Mouse (Mus musculus): ENCODE measurements around the gene Ufd1. TPM values are rescaled to one million over a fixed set of nuclear protein-coding genes. Genes with fewer than 3 reads are reported as not detected.
A peak's percentile ranks its signal among the peaks of the same experiment; 100 is the strongest.
"Not testable (repeated sequence)": the region's sequence is repeated elsewhere in the genome, so short reads cannot be mapped to it uniquely, and the experiment has no call there.

Ufd1 gene
- polyA plus RNA-seq, 1 experiment from 2014 or later = 82.3 TPM

- ATAC-seq (replicated peaks; ENCODE audit: low FRiP score, low read depth) (no peak; the same call in 1 of the 2 replicates), DNase-seq (ENCODE audit: low spot score) (peak; percentile 72)
- peak; percentile 67 for TF ChIP-seq CTCF (IDR thresholded peaks at IDR 0.05; ENCODE audit: low read depth)
- Histone ChIP-seq H3K36me3 (ENCODE audit: insufficient read depth, low read length) (no peaks in the 10 kb centered on the region), H3K4me1 (replicated peaks; ENCODE audit: insufficient read depth, low read length) (no peaks in the 10 kb centered on the region), H3K9me3 (replicated peaks; ENCODE audit: low read length) (no peaks in the 10 kb centered on the region), H3K9ac (ENCODE audit: low read depth, low read length) (no peak overlapping the region), H3K4me2 (ENCODE audit: low read length) (no peak overlapping the region), H3K27ac (no peak overlapping the region), H3K27me3 (ENCODE audit: insufficient read depth, low read length) (no peaks in the 10 kb centered on the region), H3K4me3 (replicated peaks; ENCODE audit: low read depth, low read length) (no peak overlapping the region)
Observed at GRCm38 (mm10) chr16:18858551-18858950, 47.0 kb downstream of the Ufd1 start.

GRCm38 (mm10) chr16:18860186-18860585 lies 48.6 kb downstream of the Ufd1 start:
- WGBS = 63% methylated on average over 1 of the region's 1 CpGs
- ATAC-seq (replicated peaks; ENCODE audit: low FRiP score, low read depth) = peak; percentile 74
- no peak for TF ChIP-seq CTCF (IDR thresholded peaks at IDR 0.05; ENCODE audit: low read depth)

GRCm38 (mm10) chr16:18870495-18870894 lies 58.9 kb downstream of the Ufd1 start:
- not testable (repeated sequence) for DNase-seq (ENCODE audit: low spot score); H3K4me2 ChIP-seq (ENCODE audit: low read length); H3K4me1 ChIP-seq (replicated peaks; ENCODE audit: insufficient read depth, low read length); H3K27me3 ChIP-seq (ENCODE audit: insufficient read depth, low read length); ATAC-seq (replicated peaks; ENCODE audit: low FRiP score, low read depth); H3K4me3 ChIP-seq (replicated peaks; ENCODE audit: low read depth, low read length); H3K9ac ChIP-seq (ENCODE audit: low read depth, low read length); H3K9me3 ChIP-seq (replicated peaks; ENCODE audit: low read length); H3K27ac ChIP-seq
- WGBS = 83% methylated on average over 1 of the region's 1 CpGs
- peaks cover 24% of the 10 kb centered on the region for H3K36me3 ChIP-seq (ENCODE audit: insufficient read depth, low read length)

More at GRCm38 (mm10) chr16:18860186-18860585, 48.6 kb downstream of the Ufd1 start:
- H3K4me3 ChIP-seq (replicated peaks; ENCODE audit: low read depth, low read length) = no peak overlapping the region
- H3K4me1 ChIP-seq (replicated peaks; ENCODE audit: insufficient read depth, low read length) = no peaks in the 10 kb centered on the region
- H3K9me3 ChIP-seq (replicated peaks; ENCODE audit: low read length) = no peaks in the 10 kb centered on the region
- no peak overlapping the region for H3K27ac ChIP-seq
- H3K36me3 ChIP-seq (ENCODE audit: insufficient read depth, low read length) = no peaks in the 10 kb centered on the region
- H3K9ac ChIP-seq (ENCODE audit: low read depth, low read length) = no peak overlapping the region
- peak; percentile 8 for DNase-seq (ENCODE audit: low spot score)
- H3K4me2 ChIP-seq (ENCODE audit: low read length) = no peak overlapping the region
- no peaks in the 10 kb centered on the region for H3K27me3 ChIP-seq (ENCODE audit: insufficient read depth, low read length)

- peaks cover 8% of the 10 kb centered on the region; the same call in 1 of the 2 replicates for H3K4me1 ChIP-seq (replicated peaks; ENCODE audit: insufficient read depth, low read length)
- H3K4me3 ChIP-seq (replicated peaks; ENCODE audit: low read depth, low read length) = peak overlapping the region; percentile 95
- H3K9ac ChIP-seq (ENCODE audit: low read depth, low read length) = peak overlapping the region; percentile 92
- H3K27me3 ChIP-seq (ENCODE audit: insufficient read depth, low read length) = no peaks in the 10 kb centered on the region
- peak overlapping the region; percentile 97 for H3K27ac ChIP-seq
- TF ChIP-seq CTCF (IDR thresholded peaks at IDR 0.05; ENCODE audit: low read depth) = no peak
- no peaks in the 10 kb centered on the region for H3K9me3 ChIP-seq (replicated peaks; ENCODE audit: low read length)
- peaks cover 24% of the 10 kb centered on the region for H3K36me3 ChIP-seq (ENCODE audit: insufficient read depth, low read length)
- peak overlapping the region; percentile 90 for H3K4me2 ChIP-seq (ENCODE audit: low read length)
- 2% methylated on average over 17 of the region's 17 CpGs for WGBS
- no peak for DNase-seq (ENCODE audit: low spot score)
- peak; percentile 10; the same call in 1 of the 2 replicates for ATAC-seq (replicated peaks; ENCODE audit: low FRiP score, low read depth)
Observed at GRCm38 (mm10) chr16:18876091-18876441, 64.5 kb downstream of the Ufd1 start.

DNA sequence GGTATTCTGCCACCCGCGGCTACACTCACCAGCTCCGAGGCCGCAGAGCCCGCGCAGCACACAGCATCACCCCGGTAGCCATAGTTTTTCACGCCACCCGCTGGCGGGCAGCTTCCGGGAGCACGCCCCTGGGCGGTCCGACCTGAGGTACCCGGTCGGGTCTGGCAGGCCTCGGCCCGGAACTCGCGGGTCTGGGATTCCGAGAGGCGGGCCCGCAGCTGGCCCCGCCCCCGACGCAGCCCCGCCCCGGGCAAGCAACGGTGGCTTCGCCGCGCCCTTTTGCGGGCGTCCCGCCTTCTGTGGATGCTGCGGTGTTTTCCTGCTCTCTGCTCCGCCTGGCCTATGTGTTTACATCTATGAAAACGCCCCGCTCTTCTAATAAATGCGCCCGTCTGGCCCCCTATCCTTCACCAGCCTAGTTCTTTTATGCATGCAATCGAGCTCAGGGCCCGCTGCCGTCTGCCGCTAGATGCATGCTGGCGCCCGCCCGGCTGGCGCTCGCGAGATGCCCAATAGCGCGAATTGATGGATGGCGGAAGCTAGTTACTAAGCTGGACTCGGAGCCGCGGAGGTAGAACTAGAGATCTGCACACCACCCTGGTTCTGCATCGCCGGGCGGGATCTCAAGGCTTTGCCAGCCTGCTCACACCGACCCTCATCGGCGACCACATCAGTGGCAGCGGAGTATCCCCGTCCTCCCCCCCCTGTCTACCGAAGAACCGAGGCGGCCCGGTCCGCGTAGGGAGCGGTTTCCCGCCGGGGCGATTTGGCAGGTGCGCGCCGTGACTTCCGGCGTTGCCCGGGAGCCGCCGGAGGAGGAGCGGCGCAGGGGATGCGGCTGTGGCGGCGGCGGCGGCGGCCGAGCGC lies 65.1 kb downstream of the Ufd1 start, which contains the start of the genes Mrpl40 and Hira:
TSS of gene Mrpl40 (minus strand) at position 421 of the 867 bp plus-strand sequence.
TSS of gene Hira (plus strand) at position 596 of the 867 bp plus-strand sequence.
- no peaks in the 10 kb centered on the region for H3K27me3 ChIP-seq (ENCODE audit: insufficient read depth, low read length)
- H3K27ac ChIP-seq = peak within 1 kb of the TSS; percentile 97
- peaks cover 24% of the 10 kb centered on the region for H3K36me3 ChIP-seq (ENCODE audit: insufficient read depth, low read length)
- peak; percentile 92 for DNase-seq (ENCODE audit: low spot score)
- peaks cover 8% of the 10 kb centered on the region; the same call in 1 of the 2 replicates for H3K4me1 ChIP-seq (replicated peaks; ENCODE audit: insufficient read depth, low read length)
- WGBS = under 1% methylated on average over 84 of the region's 93 CpGs
- peak within 1 kb of the TSS; percentile 90 for H3K4me2 ChIP-seq (ENCODE audit: low read length)
- peak within 1 kb of the TSS; percentile 95 for H3K4me3 ChIP-seq (replicated peaks; ENCODE audit: low read depth, low read length)
- no peaks in the 10 kb centered on the region for H3K9me3 ChIP-seq (replicated peaks; ENCODE audit: low read length)
- ATAC-seq (replicated peaks; ENCODE audit: low FRiP score, low read depth) = peak; percentile 95
- peak; percentile 26; the same call in 1 of the 2 replicates for TF ChIP-seq CTCF (IDR thresholded peaks at IDR 0.05; ENCODE audit: low read depth)
- H3K9ac ChIP-seq (ENCODE audit: low read depth, low read length) = peak within 1 kb of the TSS; percentile 92

DNA sequence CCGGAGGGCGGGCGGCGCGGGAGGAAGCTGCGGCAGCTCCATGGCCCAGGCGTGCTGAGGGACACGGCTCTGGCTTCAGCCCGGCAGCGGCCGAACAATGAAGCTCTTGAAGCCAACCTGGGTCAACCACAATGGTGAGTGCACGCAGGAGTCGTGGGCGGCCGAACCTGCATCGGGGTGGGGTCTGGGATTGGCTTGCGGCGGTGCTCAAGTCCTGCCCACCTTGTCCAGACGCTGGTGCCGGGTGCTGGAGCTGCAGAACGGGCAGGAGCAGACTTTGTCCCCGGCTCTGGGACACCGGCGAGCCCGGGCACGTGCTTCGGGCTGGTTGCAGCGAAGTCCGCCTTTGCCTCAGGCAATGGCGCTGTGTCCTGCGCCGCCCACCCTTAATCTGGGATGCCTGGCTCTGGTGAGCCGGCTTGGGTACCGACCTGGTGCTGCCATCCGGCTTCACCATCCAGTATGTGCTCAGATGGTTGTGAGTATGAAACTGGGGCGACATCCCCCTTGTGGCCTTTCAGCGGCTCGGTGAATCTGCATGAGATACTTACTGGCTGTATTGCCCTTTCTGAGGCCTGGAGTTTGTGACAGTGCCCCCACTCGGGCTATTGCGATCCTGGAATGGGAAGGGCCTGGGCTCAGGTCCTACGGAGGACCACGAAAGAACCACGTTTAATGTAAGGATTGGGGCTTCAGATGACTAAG lies 66.0 kb downstream of the Ufd1 start:
- peak; percentile 37 for ATAC-seq (replicated peaks; ENCODE audit: low FRiP score, low read depth)
- H3K36me3 ChIP-seq (ENCODE audit: insufficient read depth, low read length) = peaks cover 18% of the 10 kb centered on the region; the same call in 1 of the 2 replicates
- WGBS = under 1% methylated on average over 43 of the region's 43 CpGs

More for the DNA sequence above, 66.0 kb downstream of the Ufd1 start:
- DNase-seq (ENCODE audit: low spot score) = peak; percentile 84
- peak overlapping the region; percentile 92 for H3K9ac ChIP-seq (ENCODE audit: low read depth, low read length)
- TF ChIP-seq CTCF (IDR thresholded peaks at IDR 0.05; ENCODE audit: low read depth) = peak; percentile 61
- H3K9me3 ChIP-seq (replicated peaks; ENCODE audit: low read length) = no peaks in the 10 kb centered on the region
- H3K4me1 ChIP-seq (replicated peaks; ENCODE audit: insufficient read depth, low read length) = peaks cover 8% of the 10 kb centered on the region; the same call in 1 of the 2 replicates
- peak overlapping the region; percentile 95 for H3K4me3 ChIP-seq (replicated peaks; ENCODE audit: low read depth, low read length)
- peak overlapping the region; percentile 97 for H3K27ac ChIP-seq
- peak overlapping the region; percentile 90 for H3K4me2 ChIP-seq (ENCODE audit: low read length)
- no peaks in the 10 kb centered on the region for H3K27me3 ChIP-seq (ENCODE audit: insufficient read depth, low read length)
